Mouse (Mus musculus) forebrain, embryonic 14.5 days (tissue): ENCODE measurements around the gene Olfr963. TPM values are rescaled to one million over a fixed set of nuclear protein-coding genes. Genes with fewer than 3 reads are reported as not detected.
"Not testable (repeated sequence)": the region's sequence is repeated elsewhere in the genome, so short reads cannot be mapped to it uniquely, and the experiment has no call there.

Experiments used
- ATAC-seq: fragments of 200-750 bp; cut with Nextera tagmentation; 2 replicates; pipeline ENCODE4 v1.8.0; 2017; ENCODE audit warnings: mild to moderate bottlenecking, moderate library complexity
- DNase-seq: peaks from one replicate; pipeline ENCODE4 v3.0.0-alpha.2; 2015; ENCODE audit warnings: low spot score
- H3K27ac ChIP-seq: fragments of 300-500 bp; sonication (generic); 2 replicates; pipeline ENCODE4 v1.5.1; 2014; ENCODE audit warnings: low read depth, mild to moderate bottlenecking, control low read depth, low read length, moderate library complexity
- H3K27me3 ChIP-seq: fragments of 300-500 bp; sonication (generic); replicated peaks from 2 replicates; pipeline ENCODE4 v1.6.1; 2014; ENCODE audit warnings: low read length, control low read depth, mixed read lengths; ENCODE audit not compliant: control insufficient read depth, insufficient read depth
- H3K36me3 ChIP-seq: fragments of 300-500 bp; sonication (generic); 2 replicates; pipeline ENCODE4 v1.6.1; 2014; ENCODE audit warnings: low read length, control low read depth; ENCODE audit not compliant: control insufficient read depth, insufficient read depth
- H3K4me1 ChIP-seq: fragments of 300-500 bp; sonication (generic); 2 replicates; pipeline ENCODE4 v1.6.1; 2014; ENCODE audit warnings: antibody characterized with exemption, low read length, control low read depth; ENCODE audit not compliant: control insufficient read depth, insufficient read depth
- H3K4me2 ChIP-seq: fragments of 300-500 bp; sonication (generic); 2 replicates; pipeline ENCODE4 v1.6.1; 2014; ENCODE audit warnings: mild to moderate bottlenecking, control low read depth, low read length
- H3K4me3 ChIP-seq: fragments of 300-500 bp; sonication (generic); 2 replicates; pipeline ENCODE4 v1.5.1; 2014; ENCODE audit warnings: low read depth, low read length, control low read depth
- H3K9ac ChIP-seq: fragments of 300-500 bp; sonication (generic); 2 replicates; pipeline ENCODE4 v1.6.1; 2014; ENCODE audit warnings: mild to moderate bottlenecking, low read length, control low read depth, moderate library complexity
- H3K9me3 ChIP-seq: fragments of 300-500 bp; sonication (generic); replicated peaks from 2 replicates; pipeline ENCODE4 v1.6.1; 2016; ENCODE audit warnings: low read length, control low read depth, mixed read lengths; ENCODE audit not compliant: control insufficient read depth
- WGBS: fragments of 180-500 bp; shearing (Covaris S2); extraction: QIAGEN DNeasy Blood & Tissue Kit; methylation state at CpG from one replicate; pipeline ENCODE4 v1.1.7; 2014; 5-methylcytosine and 5-hydroxymethylcytosine counted together
- polyA plus RNA-seq: library from polyadenylated mRNA; unstranded; fragments of >200 nt; fragmentation: Nextera tagmentation; extraction: Ambion mirVana; gene quantifications from 2 replicates; pipeline ENCODE4 v1.2.1, GENCODE M21; 2014

Gene Olfr963
- polyA plus RNA-seq, 1 experiment from 2014 or later = not detected

GRCm38 (mm10) chr9:39669723-39670122 lies 2.7 kb downstream of the Olfr963 start:
- Histone ChIP-seq H3K27me3 (no peaks in the 10 kb centered on the region), H3K4me3 (no peak overlapping the region), H3K4me2 (no peak overlapping the region), H3K4me1 (no peaks in the 10 kb centered on the region), H3K36me3 (no peaks in the 10 kb centered on the region), H3K9me3 (no peaks in the 10 kb centered on the region), H3K27ac (no peak overlapping the region), H3K9ac (no peak overlapping the region)
- ATAC-seq (no peak), DNase-seq (no peak)
- WGBS = 78% methylated on average over 2 of the region's 2 CpGs

GRCm38 (mm10) chr9:39674820-39675219 lies 7.8 kb downstream of the Olfr963 start:
- no peaks in the 10 kb centered on the region for H3K9me3 ChIP-seq
- 69% methylated on average over 2 of the region's 2 CpGs for WGBS
- no peak overlapping the region for H3K27ac ChIP-seq
- no peak for ATAC-seq
- H3K4me3 ChIP-seq = no peak overlapping the region
- no peak overlapping the region for H3K9ac ChIP-seq
- H3K27me3 ChIP-seq = no peaks in the 10 kb centered on the region
- no peak for DNase-seq
- no peak overlapping the region for H3K4me2 ChIP-seq
- no peaks in the 10 kb centered on the region for H3K4me1 ChIP-seq
- H3K36me3 ChIP-seq = no peaks in the 10 kb centered on the region

- Histone ChIP-seq H3K9me3 (no peaks in the 10 kb centered on the region), H3K4me1 (no peaks in the 10 kb centered on the region), H3K27me3 (no peaks in the 10 kb centered on the region), H3K4me3 (no peak overlapping the region), H3K9ac (no peak overlapping the region), H3K27ac (no peak overlapping the region), H3K4me2 (no peak overlapping the region), H3K36me3 (no peaks in the 10 kb centered on the region)
- no peak for DNase-seq
- ATAC-seq = no peak
- 98% methylated on average over 2 of the region's 2 CpGs for WGBS
These were observed 11.6 kb downstream of the Olfr963 start for GRCm38 (mm10) chr9:39678557-39678956.

- 59% methylated on average over 2 of the region's 2 CpGs for WGBS
- no peak for ATAC-seq
- peak; percentile 13 for DNase-seq
These were observed 12.3 kb downstream of the Olfr963 start for GRCm38 (mm10) chr9:39679280-39679679.

GRCm38 (mm10) chr9:39701123-39701522 lies 34.1 kb downstream of the Olfr963 start:
- not testable (repeated sequence) for H3K36me3 ChIP-seq, H3K4me3 ChIP-seq, H3K4me1 ChIP-seq, H3K9ac ChIP-seq, H3K27ac ChIP-seq, DNase-seq, H3K4me2 ChIP-seq, H3K9me3 ChIP-seq, ATAC-seq, H3K27me3 ChIP-seq
- WGBS = 87% methylated on average over 6 of the region's 8 CpGs

More at GRCm38 (mm10) chr9:39679280-39679679, 12.3 kb downstream of the Olfr963 start:
- Histone ChIP-seq H3K9ac (no peak overlapping the region), H3K4me2 (no peak overlapping the region), H3K27ac (no peak overlapping the region), H3K9me3 (no peaks in the 10 kb centered on the region), H3K27me3 (no peaks in the 10 kb centered on the region), H3K4me3 (no peak overlapping the region), H3K4me1 (no peaks in the 10 kb centered on the region), H3K36me3 (no peaks in the 10 kb centered on the region)

GRCm38 (mm10) chr9:39707017-39707416 lies 40.0 kb downstream of the Olfr963 start, which contains the start of gene Olfr149:
Gene Olfr149, minus strand, starts transcription at chr9:39707117.
- H3K36me3 ChIP-seq = no peaks in the 10 kb centered on the region
- DNase-seq (no peak), ATAC-seq (no peak)
- H3K4me2 ChIP-seq = no peak within 1 kb of the TSS
- H3K4me3 ChIP-seq = no peak within 1 kb of the TSS
- H3K9me3 ChIP-seq = no peaks in the 10 kb centered on the region
- no peaks in the 10 kb centered on the region for H3K4me1 ChIP-seq
- H3K27ac ChIP-seq = no peak within 1 kb of the TSS
- no peak within 1 kb of the TSS for H3K9ac ChIP-seq
- no peaks in the 10 kb centered on the region for H3K27me3 ChIP-seq

GRCm38 (mm10) chr9:39708958-39709357 lies 42.0 kb downstream of the Olfr963 start:
- ATAC-seq (no peak), DNase-seq (peak; percentile 3)
- Histone ChIP-seq H3K4me1 (no peaks in the 10 kb centered on the region), H3K27me3 (no peaks in the 10 kb centered on the region), H3K36me3 (no peaks in the 10 kb centered on the region), H3K9me3 (no peaks in the 10 kb centered on the region), H3K27ac (no peak overlapping the region), H3K4me3 (no peak overlapping the region), H3K4me2 (no peak overlapping the region), H3K9ac (no peak overlapping the region)
- 70% methylated on average over 3 of the region's 3 CpGs for WGBS

- Histone ChIP-seq H3K36me3 (no peaks in the 10 kb centered on the region), H3K4me2 (no peak within 1 kb of the TSS), H3K4me3 (no peak within 1 kb of the TSS), H3K27ac (no peak within 1 kb of the TSS), H3K9ac (no peak within 1 kb of the TSS), H3K27me3 (no peaks in the 10 kb centered on the region), H3K9me3 (no peaks in the 10 kb centered on the region), H3K4me1 (no peaks in the 10 kb centered on the region)
- DNase-seq (no peak), ATAC-seq (no peak)
These were observed 44.0 kb downstream of the Olfr963 start, which contains the start of gene Olfr965 for GRCm38 (mm10) chr9:39711053-39711452. Gene Olfr965, plus strand, starts transcription at chr9:39711353.
